Mouse (Mus musculus) naive thymus-derived CD4-positive, alpha-beta T cell, adult 2 months (primary cell): ENCODE measurements at regions not wholly inside any gene's neighbourhood (a gene's known extent, or its start where the extent isn't known, plus 50 kb on each side); places are given as distances from the start of the nearest gene placed in this dataset.

Experiments used
- DNase-seq: peaks from one replicate; pipeline ENCODE4 v3.0.0-alpha.2; 2011; ENCODE audit warnings: low read depth

- DNase-seq: peak; percentile 64
Measured at GRCm38 (mm10) chr5:64609378-64610087, 193.7 kb upstream of the Klf3 start.

- no peak for DNase-seq
Measured at GRCm38 (mm10) chr5:64610146-64610545, 193.0 kb upstream of the Klf3 start.

GRCm38 (mm10) chr5:64610562-64611405 lies 192.4 kb upstream of the Klf3 start:
- DNase-seq: no peak

- no peak for DNase-seq
Measured at GRCm38 (mm10) chr5:64612017-64612416, 191.2 kb upstream of the Klf3 start.

GRCm38 (mm10) chr5:64613696-64614095 lies 189.5 kb upstream of the Klf3 start:
- DNase-seq: no peak

GRCm38 (mm10) chr5:64618126-64618525 lies 185.1 kb upstream of the Klf3 start:
- DNase-seq: no peak

- no peak for DNase-seq
Measured at GRCm38 (mm10) chr5:64619752-64620151, 183.4 kb upstream of the Klf3 start.

- DNase-seq: no peak
Measured at GRCm38 (mm10) chr5:64620726-64621125, 182.5 kb upstream of the Klf3 start.

GRCm38 (mm10) chr5:64621386-64621785 lies 181.8 kb upstream of the Klf3 start:
- DNase-seq: no peak

GRCm38 (mm10) chr5:64623653-64624052 lies 179.5 kb upstream of the Klf3 start:
- DNase-seq: no peak

GRCm38 (mm10) chr5:64624205-64624604 lies 179.0 kb upstream of the Klf3 start:
- no peak for DNase-seq

GRCm38 (mm10) chr5:64625421-64625820 lies 177.8 kb upstream of the Klf3 start:
- peak; percentile 63 for DNase-seq

GRCm38 (mm10) chr5:64625841-64626298 lies 177.3 kb upstream of the Klf3 start:
- peak; percentile 47 for DNase-seq

- peak; percentile 58 for DNase-seq
Measured at GRCm38 (mm10) chr5:64626351-64626750, 176.8 kb upstream of the Klf3 start.

- DNase-seq: no peak
Measured at GRCm38 (mm10) chr5:64630582-64630981, 172.6 kb upstream of the Klf3 start.

- no peak for DNase-seq
Measured at GRCm38 (mm10) chr5:64632171-64632570, 171.0 kb upstream of the Klf3 start.

- DNase-seq: no peak
Measured at GRCm38 (mm10) chr5:64634008-64634407, 169.2 kb upstream of the Klf3 start.

- no peak for DNase-seq
Measured at GRCm38 (mm10) chr5:64634721-64635120, 168.5 kb upstream of the Klf3 start.

GRCm38 (mm10) chr5:64636301-64636700 lies 166.9 kb upstream of the Klf3 start:
- DNase-seq: no peak

- DNase-seq: no peak
Measured at GRCm38 (mm10) chr5:64643584-64643983, 159.6 kb upstream of the Klf3 start.

- peak; percentile 29 for DNase-seq
Measured at GRCm38 (mm10) chr5:64647417-64648125, 155.6 kb upstream of the Klf3 start.

GRCm38 (mm10) chr5:64648492-64648891 lies 154.7 kb upstream of the Klf3 start:
- DNase-seq: peak; percentile 22

- peak; percentile 44 for DNase-seq
Measured at GRCm38 (mm10) chr5:64651407-64651806, 151.8 kb upstream of the Klf3 start.
